Mouse (Mus musculus) embryonic facial prominence, embryonic 11.5 days (tissue): ENCODE measurements around the gene Fstl4. TPM values are rescaled to one million over a fixed set of nuclear protein-coding genes. Genes with fewer than 3 reads are reported as not detected.
"Not testable (repeated sequence)": the region's sequence is repeated elsewhere in the genome, so short reads cannot be mapped to it uniquely, and the experiment has no call there.

Experiments used
- ATAC-seq: fragments of 200-750 bp; cut with Nextera tagmentation; replicated peaks from 2 replicates; pipeline ENCODE4 v1.8.0; 2017; ENCODE audit warnings: low read depth; ENCODE audit not compliant: insufficient number of reproducible peaks, low FRiP score, low TSS enrichment
- DNase-seq: peaks from one replicate; pipeline ENCODE4 v3.0.0-alpha.2; 2015; ENCODE audit warnings: low spot score
- H3K27ac ChIP-seq: fragments of 300-500 bp; sonication (generic); replicated peaks from 2 replicates; pipeline ENCODE4 v1.5.1; 2014; ENCODE audit warnings: mild to moderate bottlenecking, low read depth, low read length, control low read depth
- H3K27me3 ChIP-seq: fragments of 300-500 bp; sonication (generic); 2 replicates; pipeline ENCODE4 v1.6.1; 2014; ENCODE audit warnings: mild to moderate bottlenecking, low read length, moderate library complexity, mixed read lengths; ENCODE audit not compliant: control insufficient read depth, insufficient read depth
- H3K36me3 ChIP-seq: fragments of 300-500 bp; sonication (generic); replicated peaks from 2 replicates; pipeline ENCODE4 v1.6.1; 2014; ENCODE audit warnings: low read depth, mild to moderate bottlenecking, low read length, moderate library complexity, mixed read lengths; ENCODE audit not compliant: control insufficient read depth, insufficient read depth
- H3K4me1 ChIP-seq: fragments of 300-500 bp; sonication (generic); 2 replicates; pipeline ENCODE4 v1.6.1; 2014; ENCODE audit warnings: low read length, mixed read lengths; ENCODE audit not compliant: control insufficient read depth, insufficient read depth
- H3K4me2 ChIP-seq: fragments of 300-500 bp; sonication (generic); 2 replicates; pipeline ENCODE4 v1.6.1; 2014; ENCODE audit warnings: low read depth, mild to moderate bottlenecking, control low read depth, low read length, moderate library complexity
- H3K4me3 ChIP-seq: fragments of 300-500 bp; sonication (generic); 2 replicates; pipeline ENCODE4 v1.5.1; 2014; ENCODE audit warnings: low read depth, low read length, control low read depth
- H3K9ac ChIP-seq: fragments of 300-500 bp; sonication (generic); replicated peaks from 2 replicates; pipeline ENCODE4 v1.6.1; 2014; ENCODE audit warnings: mild to moderate bottlenecking, control low read depth, low read length
- H3K9me3 ChIP-seq: fragments of 300-500 bp; sonication (generic); replicated peaks from 2 replicates; pipeline ENCODE4 v1.6.1; 2016; ENCODE audit warnings: mild to moderate bottlenecking, low read length, inconsistent platforms, mixed read lengths; ENCODE audit not compliant: control insufficient read depth
- WGBS: fragments of 180-500 bp; shearing (Covaris S2); extraction: QIAGEN DNeasy Blood & Tissue Kit; methylation state at CpG from one replicate; pipeline ENCODE4 v1.1.7; 2014; 5-methylcytosine and 5-hydroxymethylcytosine counted together
- polyA plus RNA-seq: library from polyadenylated mRNA; unstranded; fragments of >200 nt; fragmentation: Nextera tagmentation; extraction: Ambion mirVana; gene quantifications from 2 replicates; pipeline ENCODE4 v1.2.1, GENCODE M21; 2014

Gene Fstl4
- polyA plus RNA-seq, 1 experiment from 2014 or later = 1.0 TPM

GRCm38 (mm10) chr11:53087896-53088295, 323.5 kb downstream of the Fstl4 start:
- H3K9me3 ChIP-seq, H3K27ac ChIP-seq, H3K4me3 ChIP-seq, H3K4me1 ChIP-seq, DNase-seq, H3K4me2 ChIP-seq, H3K27me3 ChIP-seq, H3K36me3 ChIP-seq, ATAC-seq, H3K9ac ChIP-seq: not testable (repeated sequence)
- 81% methylated on average over 3 of the region's 3 CpGs for WGBS

GRCm38 (mm10) chr11:53091596-53091995, 327.2 kb downstream of the Fstl4 start:
- Histone ChIP-seq H3K4me1 (no peaks in the 10 kb centered on the region), H3K9me3 (no peaks in the 10 kb centered on the region), H3K27me3 (no peaks in the 10 kb centered on the region), H3K9ac (no peak overlapping the region), H3K4me2 (no peak overlapping the region), H3K27ac (no peak overlapping the region), H3K36me3 (no peaks in the 10 kb centered on the region), H3K4me3 (no peak overlapping the region)
- DNase-seq (peak; percentile 58), ATAC-seq (no peak)
- WGBS = 36% methylated on average over 5 of the region's 5 CpGs

DNA sequence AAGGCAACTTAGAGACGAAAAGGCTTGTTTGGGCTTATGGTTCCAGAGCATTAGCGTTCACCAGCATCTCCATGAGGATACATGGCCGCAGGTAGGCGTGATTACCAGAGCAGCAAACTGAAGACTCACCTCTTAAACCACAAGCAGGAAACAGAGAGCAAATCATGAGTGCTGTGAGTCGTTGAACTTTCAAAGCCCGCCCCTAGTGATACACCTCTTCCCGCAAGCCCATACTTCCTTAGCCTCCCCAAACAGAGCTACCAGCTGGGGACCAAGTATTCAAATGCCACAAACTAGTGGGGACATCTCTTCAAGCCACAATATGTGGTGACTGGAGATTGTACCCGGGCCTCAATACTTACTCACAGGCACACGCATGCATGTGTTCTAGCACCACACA, 332.4 kb downstream of the Fstl4 start:
- no peak for DNase-seq
- Histone ChIP-seq H3K27ac (no peak overlapping the region), H3K4me1 (no peaks in the 10 kb centered on the region), H3K9ac (no peak overlapping the region), H3K36me3 (no peaks in the 10 kb centered on the region), H3K9me3 (no peaks in the 10 kb centered on the region), H3K4me3 (no peak overlapping the region), H3K4me2 (no peak overlapping the region), H3K27me3 (no peaks in the 10 kb centered on the region)
- WGBS = 90% methylated on average over 9 of the region's 9 CpGs
- no peak for ATAC-seq

DNA sequence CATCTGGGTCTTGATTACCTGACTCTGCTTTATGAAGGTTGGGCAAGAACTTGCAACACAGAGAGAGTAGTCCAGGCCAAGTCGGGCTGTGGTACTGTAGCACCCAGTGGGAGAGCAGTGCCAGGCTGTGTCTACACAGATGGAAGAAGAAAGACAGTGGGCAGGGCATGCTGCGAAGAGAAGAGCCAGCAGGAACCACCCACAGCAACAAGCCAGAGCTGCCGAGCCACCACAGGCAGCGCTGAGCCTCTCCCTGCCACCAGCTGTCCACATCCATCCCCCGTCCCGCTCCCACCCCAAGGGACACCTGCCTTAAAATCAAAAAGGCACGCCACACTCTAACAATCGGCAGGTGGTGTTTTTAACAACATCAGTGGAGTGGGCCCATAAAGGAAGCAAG, 332.9 kb downstream of the Fstl4 start:
- no peak overlapping the region for H3K27ac ChIP-seq
- H3K9me3 ChIP-seq = no peaks in the 10 kb centered on the region
- no peak overlapping the region for H3K4me3 ChIP-seq
- 81% methylated on average over 8 of the region's 8 CpGs for whole genome bisulfite sequencing
- H3K9ac ChIP-seq = no peak overlapping the region
- DNase-seq (no peak), ATAC-seq (no peak)
- no peaks in the 10 kb centered on the region for H3K36me3 ChIP-seq
- H3K27me3 ChIP-seq = no peaks in the 10 kb centered on the region
- H3K4me1 ChIP-seq = no peaks in the 10 kb centered on the region
- no peak overlapping the region for H3K4me2 ChIP-seq

DNA sequence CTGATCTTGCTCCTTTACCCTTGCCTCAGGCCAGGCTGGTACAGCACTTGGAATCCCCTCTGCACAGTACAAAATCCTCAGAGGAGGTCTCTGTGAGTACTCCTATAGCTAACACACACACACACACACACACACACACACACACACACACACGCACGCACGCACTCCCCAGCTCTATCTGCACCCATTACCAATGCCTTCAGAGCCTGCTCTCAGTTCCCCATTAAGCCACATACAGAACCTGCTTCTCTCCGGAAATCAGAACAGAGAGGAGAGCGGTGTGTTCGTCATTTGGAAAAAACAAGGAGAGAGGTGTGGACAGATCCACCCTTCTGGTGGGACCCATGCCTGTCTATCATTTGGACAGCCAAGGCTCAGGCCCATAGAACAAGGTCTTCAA, 333.4 kb downstream of the Fstl4 start:
- Histone ChIP-seq H3K4me3 (no peak overlapping the region), H3K27ac (no peak overlapping the region), H3K36me3 (no peaks in the 10 kb centered on the region), H3K9me3 (no peaks in the 10 kb centered on the region), H3K4me1 (no peaks in the 10 kb centered on the region), H3K27me3 (no peaks in the 10 kb centered on the region), H3K9ac (no peak overlapping the region), H3K4me2 (no peak overlapping the region)
- DNase-seq (no peak), ATAC-seq (no peak)
- WGBS = 92% methylated on average over 6 of the region's 6 CpGs

DNA sequence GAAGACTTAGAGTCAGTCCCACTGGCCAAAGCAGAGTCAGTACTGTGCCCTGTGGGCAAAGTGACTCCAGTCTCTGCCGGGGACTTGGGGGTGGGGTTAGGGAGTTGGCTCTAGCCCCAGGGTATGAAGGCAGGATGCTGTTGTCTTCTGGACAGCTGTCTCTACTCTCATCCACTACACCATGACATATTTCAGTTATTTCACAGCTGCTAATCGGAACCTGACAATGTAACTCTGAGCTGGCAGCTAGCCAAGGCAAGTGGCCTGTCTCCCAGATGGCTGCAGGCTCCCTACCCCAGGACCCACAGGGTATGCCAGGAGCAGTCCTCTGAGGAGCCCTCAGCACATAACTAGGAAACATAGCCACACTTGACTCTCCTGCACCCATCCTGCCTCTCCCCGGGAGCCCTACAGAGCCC, 334.4 kb downstream of the Fstl4 start:
- DNase-seq (no peak), ATAC-seq (no peak)
- Histone ChIP-seq H3K4me2 (no peak overlapping the region), H3K9ac (no peak overlapping the region), H3K4me3 (no peak overlapping the region), H3K36me3 (no peaks in the 10 kb centered on the region), H3K27me3 (no peaks in the 10 kb centered on the region), H3K9me3 (no peaks in the 10 kb centered on the region), H3K4me1 (no peaks in the 10 kb centered on the region), H3K27ac (no peak overlapping the region)
- WGBS = 58% methylated on average over 3 of the region's 3 CpGs

DNA sequence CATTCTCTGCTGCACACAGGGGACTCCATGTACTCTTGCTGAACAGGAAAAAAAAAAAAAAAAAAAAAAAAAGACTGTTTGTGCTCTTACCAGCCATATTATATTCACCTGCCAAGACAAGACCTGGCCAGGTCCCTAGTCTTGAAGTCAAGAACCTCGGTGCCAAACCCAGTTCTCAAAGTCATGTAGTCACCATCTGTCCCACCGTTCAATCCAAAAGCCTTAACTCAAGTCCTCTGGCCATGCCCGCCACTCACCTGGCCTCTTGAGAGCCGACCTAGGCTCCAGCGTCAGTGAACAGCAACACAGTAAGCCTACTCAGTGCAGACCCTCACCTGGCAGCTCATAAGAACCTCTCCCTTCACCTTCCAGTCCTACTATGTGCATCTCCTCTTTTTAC, 334.9 kb downstream of the Fstl4 start:
- H3K27me3 ChIP-seq = no peaks in the 10 kb centered on the region
- no peak overlapping the region for H3K4me2 ChIP-seq
- H3K4me1 ChIP-seq = no peaks in the 10 kb centered on the region
- DNase-seq (no peak), ATAC-seq (no peak)
- no peak overlapping the region for H3K4me3 ChIP-seq
- H3K36me3 ChIP-seq = no peaks in the 10 kb centered on the region
- no peak overlapping the region for H3K27ac ChIP-seq
- no peaks in the 10 kb centered on the region for H3K9me3 ChIP-seq
- 92% methylated on average over 5 of the region's 5 CpGs for WGBS
- H3K9ac ChIP-seq = no peak overlapping the region

GRCm38 (mm10) chr11:53101732-53102131, 337.3 kb downstream of the Fstl4 start:
- Histone ChIP-seq H3K27ac (no peak overlapping the region), H3K9me3 (no peaks in the 10 kb centered on the region), H3K4me3 (no peak overlapping the region), H3K27me3 (no peaks in the 10 kb centered on the region), H3K36me3 (no peaks in the 10 kb centered on the region), H3K9ac (no peak overlapping the region), H3K4me1 (no peaks in the 10 kb centered on the region), H3K4me2 (no peak overlapping the region)
- WGBS = 90% methylated on average over 5 of the region's 5 CpGs
- no peak for ATAC-seq
- DNase-seq = no peak
